Mouse (Mus musculus): Measurements from ENCODE around the gene Pkp1. TPM values are rescaled to one million over a fixed set of nuclear protein-coding genes. Genes with fewer than 3 reads are reported as not detected.

Gene Pkp1
- total RNA-seq, 2 experiments from 2014 or later: not detected

GRCm38 (mm10) chr1:135895367-135895766, 23.6 kb downstream of the Pkp1 start:
- TF ChIP-seq CTCF (IDR thresholded peaks at IDR 0.05): no peak
- intact Hi-C loops (cut with DNase I): no loop called here
- H3K4me3 ChIP-seq: no peak overlapping the region
- no peak overlapping the region for H3K27ac ChIP-seq
- no peak for DNase-seq

- H3K4me3 ChIP-seq: no peak overlapping the region
- no peak overlapping the region for H3K27ac ChIP-seq
- no peak for DNase-seq
- intact Hi-C loops (cut with DNase I): no loop called here
- no peak for TF ChIP-seq CTCF (IDR thresholded peaks at IDR 0.05)
Observed at GRCm38 (mm10) chr1:135893377-135893776, 25.6 kb downstream of the Pkp1 start.

GRCm38 (mm10) chr1:135892764-135893163, 26.2 kb downstream of the Pkp1 start:
- intact Hi-C loops (cut with DNase I): no loop called here
- TF ChIP-seq CTCF (IDR thresholded peaks at IDR 0.05): no peak
- no peak for DNase-seq
- Histone ChIP-seq H3K27ac (no peak overlapping the region), H3K4me3 (no peak overlapping the region)

- intact Hi-C loops (cut with DNase I): no loop called here
- Histone ChIP-seq H3K4me3 (no peak overlapping the region), H3K27ac (no peak overlapping the region)
- DNase-seq: no peak
- no peak for TF ChIP-seq CTCF (IDR thresholded peaks at IDR 0.05)
Observed at GRCm38 (mm10) chr1:135892233-135892632, 26.8 kb downstream of the Pkp1 start.

- TF ChIP-seq CTCF (IDR thresholded peaks at IDR 0.05): no peak
- intact Hi-C loops (cut with DNase I): no loop called here
- H3K4me3 ChIP-seq: no peak overlapping the region
- DNase-seq: no peak
- no peak overlapping the region for H3K27ac ChIP-seq
Observed at GRCm38 (mm10) chr1:135891424-135892216, 27.4 kb downstream of the Pkp1 start.

GRCm38 (mm10) chr1:135889461-135890185, 29.4 kb downstream of the Pkp1 start:
- H3K4me3 ChIP-seq: no peak overlapping the region
- intact Hi-C loops (cut with DNase I): no loop called here
- no peak for DNase-seq
- no peak for TF ChIP-seq CTCF (IDR thresholded peaks at IDR 0.05)
- no peak overlapping the region for H3K27ac ChIP-seq

GRCm38 (mm10) chr1:135882385-135883109, 36.5 kb downstream of the Pkp1 start:
- intact Hi-C loops (cut with DNase I): loop anchor here (5.0 kb wide), 1 partner anchor 50 kb away; no protein-coding TSS in a partner anchor
- no peak overlapping the region for H3K4me3 ChIP-seq
- TF ChIP-seq CTCF (IDR thresholded peaks at IDR 0.05): peak; percentile 82
- peak; percentile 68 for DNase-seq
- no peak overlapping the region for H3K27ac ChIP-seq

- DNase-seq: no peak
- no peak for TF ChIP-seq CTCF (IDR thresholded peaks at IDR 0.05)
- H3K4me3 ChIP-seq: no peak overlapping the region
- H3K27ac ChIP-seq: no peak overlapping the region
- intact Hi-C loops (cut with DNase I): no loop called here
Observed at GRCm38 (mm10) chr1:135877248-135877647, 41.8 kb downstream of the Pkp1 start.

GRCm38 (mm10) chr1:135872991-135873390, 46.0 kb downstream of the Pkp1 start:
- no peak for DNase-seq
- Histone ChIP-seq H3K27ac (no peak overlapping the region), H3K4me3 (no peak overlapping the region)
- intact Hi-C loops (cut with DNase I): no loop called here
- TF ChIP-seq CTCF (IDR thresholded peaks at IDR 0.05): no peak

- Histone ChIP-seq H3K27ac (no peak overlapping the region), H3K4me3 (no peak overlapping the region)
- TF ChIP-seq CTCF (IDR thresholded peaks at IDR 0.05): no peak
- intact Hi-C loops (cut with DNase I): no loop called here
- DNase-seq: no peak
Observed at GRCm38 (mm10) chr1:135868570-135868969, 50.4 kb downstream of the Pkp1 start.

GRCm38 (mm10) chr1:135865518-135866194, 53.4 kb downstream of the Pkp1 start:
- intact Hi-C loops (cut with DNase I): loop anchor here (1.0 kb wide), 1 partner anchor 79 kb away; no protein-coding TSS in a partner anchor
- DNase-seq: peak; percentile 88
- H3K4me3 ChIP-seq: no peak overlapping the region
- H3K27ac ChIP-seq: no peak overlapping the region
- TF ChIP-seq CTCF (IDR thresholded peaks at IDR 0.05): peak; percentile 81

- DNase-seq: no peak
- intact Hi-C loops (cut with DNase I): loop anchor here (1.0 kb wide), 1 partner anchor 79 kb away; no protein-coding TSS in a partner anchor
- Histone ChIP-seq H3K4me3 (no peak overlapping the region), H3K27ac (no peak overlapping the region)
- no peak for TF ChIP-seq CTCF (IDR thresholded peaks at IDR 0.05)
Observed at GRCm38 (mm10) chr1:135864830-135865229, 54.2 kb downstream of the Pkp1 start.

All from gastrocnemius, adult 2 months (tissue).